Mouse (Mus musculus): ENCODE data around the gene Dld.

DNA sequence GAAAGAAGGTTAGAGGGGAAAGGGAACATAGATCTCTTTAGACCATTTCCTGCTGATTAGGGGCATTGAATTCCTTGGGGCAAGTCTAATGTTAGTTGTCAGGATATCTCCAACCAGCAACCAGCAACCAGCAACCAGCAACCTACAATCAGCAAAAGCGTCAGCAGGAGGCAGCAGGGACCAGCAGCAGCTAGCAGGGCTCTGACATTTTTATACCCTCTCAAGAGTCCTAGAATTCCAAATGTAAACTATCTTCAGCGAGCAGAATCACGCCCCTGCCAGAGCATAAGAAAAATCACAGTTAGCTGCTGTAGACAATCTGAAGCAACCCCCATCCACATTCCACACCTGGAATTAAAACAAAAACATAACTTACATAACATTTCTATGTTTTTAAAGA is 36.0 kb upstream of the Dld start:
- TF ChIP-seq TCF12 (IDR thresholded peaks at IDR 0.05; ENCODE audit: insufficient read depth, poor library complexity, severe bottlenecking): no peak
- TF ChIP-seq POLR2AphosphoS2 (IDR thresholded peaks at IDR 0.05; ENCODE audit: insufficient read length, low read depth): no peak
- no peak for TF ChIP-seq TCF3 (IDR thresholded peaks at IDR 0.05; ENCODE audit: insufficient read length, low read depth)
- TF ChIP-seq MYOG (IDR thresholded peaks at IDR 0.05; ENCODE audit: control insufficient read depth in 1 of 3, insufficient read depth in 1 of 3, insufficient read length in 2 of 3, low read depth in 2 of 3): no peak
- no peak for TF ChIP-seq POLR2A (IDR thresholded peaks at IDR 0.05; ENCODE audit: insufficient read length, low read depth)
- TF ChIP-seq CEBPB (IDR thresholded peaks at IDR 0.05; ENCODE audit: insufficient read depth, poor library complexity, severe bottlenecking): no peak
- no peak for TF ChIP-seq MAX (IDR thresholded peaks at IDR 0.05; ENCODE audit: low read depth)
- no peak for TF ChIP-seq SRF (IDR thresholded peaks at IDR 0.05; ENCODE audit: control insufficient read depth, insufficient read length, low read depth)
- no peak for TF ChIP-seq USF1 (IDR thresholded peaks at IDR 0.05; ENCODE audit: low read depth)

All from myocyte (in vitro differentiated cells).